Mouse (Mus musculus): ENCODE measurements around the gene AU018091.
A peak's percentile ranks its signal among the peaks of the same experiment; 100 is the strongest.
"Not testable (repeated sequence)": the region's sequence is repeated elsewhere in the genome, so short reads cannot be mapped to it uniquely, and the experiment has no call there.

The AU018091 gene

GRCm38 (mm10) chr7:3168925-3169324, at the start of gene AU018091:
Gene AU018091 (minus strand): TSS chr7:3169203.
- DNase-seq (ENCODE audit: low read depth) = no peak

- no peak for DNase-seq (ENCODE audit: low read depth)
Observed at GRCm38 (mm10) chr7:3217546-3218056, 48.6 kb upstream of the AU018091 start.

- no peak for DNase-seq (ENCODE audit: low read depth)
Observed at GRCm38 (mm10) chr7:3216331-3216730, 47.3 kb upstream of the AU018091 start.

GRCm38 (mm10) chr7:3213557-3213956, 44.6 kb upstream of the AU018091 start:
- DNase-seq (ENCODE audit: low read depth) = no peak

- no peak for DNase-seq (ENCODE audit: low read depth)
Observed at GRCm38 (mm10) chr7:3213156-3213555, 44.2 kb upstream of the AU018091 start.

GRCm38 (mm10) chr7:3212002-3212790, 43.2 kb upstream of the AU018091 start:
- DNase-seq (ENCODE audit: low read depth) = no peak

- no peak for DNase-seq (ENCODE audit: low read depth)
Observed at GRCm38 (mm10) chr7:3211518-3211917, 42.5 kb upstream of the AU018091 start.

- DNase-seq (ENCODE audit: low read depth) = no peak
Observed at GRCm38 (mm10) chr7:3210605-3211004, 41.6 kb upstream of the AU018091 start.

GRCm38 (mm10) chr7:3206520-3206919, 37.5 kb upstream of the AU018091 start:
- DNase-seq (ENCODE audit: low read depth) = no peak

GRCm38 (mm10) chr7:3204628-3205027, 35.6 kb upstream of the AU018091 start:
- no peak for DNase-seq (ENCODE audit: low read depth)

- no peak for DNase-seq (ENCODE audit: low read depth)
Observed at GRCm38 (mm10) chr7:3203890-3204289, 34.9 kb upstream of the AU018091 start.

GRCm38 (mm10) chr7:3201134-3201705, 32.2 kb upstream of the AU018091 start:
- DNase-seq (ENCODE audit: low read depth) = no peak

GRCm38 (mm10) chr7:3198884-3199283, 29.9 kb upstream of the AU018091 start:
- DNase-seq (ENCODE audit: low read depth) = no peak

GRCm38 (mm10) chr7:3195850-3196249, 26.8 kb upstream of the AU018091 start:
- no peak for DNase-seq (ENCODE audit: low read depth)

GRCm38 (mm10) chr7:3194531-3194930, 25.5 kb upstream of the AU018091 start:
- no peak for DNase-seq (ENCODE audit: low read depth)

- DNase-seq (ENCODE audit: low read depth) = no peak
Observed at GRCm38 (mm10) chr7:3193905-3194304, 24.9 kb upstream of the AU018091 start.

GRCm38 (mm10) chr7:3193049-3193632, 24.1 kb upstream of the AU018091 start:
- DNase-seq (ENCODE audit: low read depth) = no peak

- no peak for DNase-seq (ENCODE audit: low read depth)
Observed at GRCm38 (mm10) chr7:3191971-3192498, 23.0 kb upstream of the AU018091 start.

- DNase-seq (ENCODE audit: low read depth) = not testable (repeated sequence)
Observed at GRCm38 (mm10) chr7:3186726-3187125, 17.7 kb upstream of the AU018091 start.

- DNase-seq (ENCODE audit: low read depth) = no peak
Observed at GRCm38 (mm10) chr7:3186136-3186535, 17.1 kb upstream of the AU018091 start.

GRCm38 (mm10) chr7:3184394-3184793, 15.4 kb upstream of the AU018091 start:
- peak; percentile 1 for DNase-seq (ENCODE audit: low read depth)

GRCm38 (mm10) chr7:3180958-3181357, 12.0 kb upstream of the AU018091 start:
- DNase-seq (ENCODE audit: low read depth) = not testable (repeated sequence)

- no peak for DNase-seq (ENCODE audit: low read depth)
Observed at GRCm38 (mm10) chr7:3168296-3168695, 707 bp downstream of the AU018091 start.

All from naive thymus-derived CD4-positive, alpha-beta T cell, adult 2 months (primary cell).